Mouse (Mus musculus) thymus, postnatal 0 days (tissue): ENCODE data around the gene Nqo1. TPM values are rescaled to one million over a fixed set of nuclear protein-coding genes. Genes with fewer than 3 reads are reported as not detected.
A peak's percentile ranks its signal among the peaks of the same experiment; 100 is the strongest.

Experiments used
- DNase-seq: peaks from one replicate; pipeline ENCODE4 v3.0.0-alpha.2; 2015; ENCODE audit warnings: low spot score
- polyA plus RNA-seq: library from polyadenylated mRNA; unstranded; fragments of >200 nt; fragmentation: Nextera tagmentation; extraction: Ambion mirVana; gene quantifications from 2 replicates; pipeline ENCODE4 v1.2.1, GENCODE M21; 2015

Nqo1 gene
- polyA plus RNA-seq, 1 experiment from 2014 or later: 140 TPM

- no peak for DNase-seq
Measured at GRCm38 (mm10) chr8:107405935-107406334, 2.9 kb upstream of the Nqo1 start.

- DNase-seq: no peak
Measured at GRCm38 (mm10) chr8:107404057-107404456, 1.1 kb upstream of the Nqo1 start.

GRCm38 (mm10) chr8:107401866-107402265 lies 1.1 kb downstream of the Nqo1 start:
- no peak for DNase-seq

- no peak for DNase-seq
Measured at GRCm38 (mm10) chr8:107399495-107399894, 3.5 kb downstream of the Nqo1 start.

- no peak for DNase-seq
Measured at GRCm38 (mm10) chr8:107397665-107398064, 5.3 kb downstream of the Nqo1 start.

- DNase-seq: no peak
Measured at GRCm38 (mm10) chr8:107396106-107396670, 6.8 kb downstream of the Nqo1 start.

GRCm38 (mm10) chr8:107395397-107395796 lies 7.6 kb downstream of the Nqo1 start:
- DNase-seq: no peak

GRCm38 (mm10) chr8:107391136-107391516 lies 11.9 kb downstream of the Nqo1 start:
- no peak for DNase-seq

GRCm38 (mm10) chr8:107390476-107391135 lies 12.4 kb downstream of the Nqo1 start:
- no peak for DNase-seq

GRCm38 (mm10) chr8:107389557-107389956 lies 13.4 kb downstream of the Nqo1 start:
- DNase-seq: no peak

GRCm38 (mm10) chr8:107387861-107388260 lies 15.1 kb downstream of the Nqo1 start:
- DNase-seq: no peak

- DNase-seq: peak; percentile 62
Measured at GRCm38 (mm10) chr8:107386642-107387041, 16.4 kb downstream of the Nqo1 start.

- no peak for DNase-seq
Measured at GRCm38 (mm10) chr8:107386171-107386570, 16.8 kb downstream of the Nqo1 start.

GRCm38 (mm10) chr8:107385063-107385462 lies 17.9 kb downstream of the Nqo1 start:
- DNase-seq: no peak

- DNase-seq: no peak
Measured at GRCm38 (mm10) chr8:107384651-107385050, 18.4 kb downstream of the Nqo1 start.

GRCm38 (mm10) chr8:107382898-107383297 lies 20.1 kb downstream of the Nqo1 start:
- no peak for DNase-seq

GRCm38 (mm10) chr8:107381666-107382065 lies 21.3 kb downstream of the Nqo1 start:
- DNase-seq: no peak

- DNase-seq: no peak
Measured at GRCm38 (mm10) chr8:107380734-107381133, 22.3 kb downstream of the Nqo1 start.

- no peak for DNase-seq
Measured at GRCm38 (mm10) chr8:107377346-107377745, 25.7 kb downstream of the Nqo1 start.

GRCm38 (mm10) chr8:107370311-107370710 lies 32.7 kb downstream of the Nqo1 start:
- DNase-seq: no peak
